Mouse (Mus musculus): ENCODE measurements around the gene Trim60.

Gene Trim60

GRCm38 (mm10) chr8:64987731-64988130 is 30.7 kb downstream of the Trim60 start, which contains the start of gene Trim75:
Gene Trim75, minus strand, starts transcription at chr8:64987831.
- DNase-seq (ENCODE audit: low spot score): no peak

GRCm38 (mm10) chr8:64983150-64983897 is 35.1 kb downstream of the Trim60 start:
- DNase-seq (ENCODE audit: low spot score): no peak

- DNase-seq (ENCODE audit: low spot score): no peak
Measured at GRCm38 (mm10) chr8:64962836-64963235, 55.5 kb downstream of the Trim60 start.

GRCm38 (mm10) chr8:64959025-64959424 is 59.4 kb downstream of the Trim60 start:
- DNase-seq (ENCODE audit: low spot score): no peak

- no peak for DNase-seq (ENCODE audit: low spot score)
Measured at GRCm38 (mm10) chr8:64952101-64952500, 66.3 kb downstream of the Trim60 start.
